Mouse (Mus musculus) embryonic facial prominence, embryonic 13.5 days (tissue): ENCODE measurements around the gene Tnfaip2. TPM values are rescaled to one million over a fixed set of nuclear protein-coding genes. Genes with fewer than 3 reads are reported as not detected.

ENCODE experiments used
- ATAC-seq: fragments of 200-750 bp; cut with Nextera tagmentation; 2 replicates; pipeline ENCODE4 v1.8.0; 2017; ENCODE audit warnings: low read depth; ENCODE audit not compliant: insufficient number of reproducible peaks, insufficient read depth, low FRiP score, low TSS enrichment
- H3K27ac ChIP-seq: fragments of 300-500 bp; sonication (generic); 2 replicates; pipeline ENCODE4 v1.5.1; 2015; ENCODE audit warnings: moderate library complexity, mild to moderate bottlenecking, inconsistent platforms
- H3K27me3 ChIP-seq: fragments of 300-500 bp; sonication (generic); 2 replicates; pipeline ENCODE4 v1.6.1; 2015; ENCODE audit warnings: mild to moderate bottlenecking, inconsistent platforms
- H3K36me3 ChIP-seq: fragments of 300-500 bp; sonication (generic); 2 replicates; pipeline ENCODE4 v1.6.1; 2015; ENCODE audit warnings: mild to moderate bottlenecking, inconsistent platforms
- H3K4me1 ChIP-seq: fragments of 300-500 bp; sonication (generic); 2 replicates; pipeline ENCODE4 v1.6.1; 2015; ENCODE audit warnings: inconsistent platforms
- H3K4me2 ChIP-seq: fragments of 300-500 bp; sonication (generic); 2 replicates; pipeline ENCODE4 v1.6.1; 2015; ENCODE audit warnings: moderate library complexity, mild to moderate bottlenecking, inconsistent platforms
- H3K4me3 ChIP-seq: fragments of 300-500 bp; sonication (generic); 2 replicates; pipeline ENCODE4 v1.5.1; 2015; ENCODE audit warnings: mild to moderate bottlenecking, inconsistent platforms
- H3K9ac ChIP-seq: fragments of 300-500 bp; sonication (generic); 2 replicates; pipeline ENCODE4 v1.6.1; 2015; ENCODE audit warnings: mild to moderate bottlenecking, inconsistent platforms
- H3K9me3 ChIP-seq: fragments of 300-500 bp; sonication (generic); 2 replicates; pipeline ENCODE4 v1.6.1; 2016; ENCODE audit warnings: inconsistent platforms
- WGBS: fragments of 180-500 bp; shearing (Covaris S2); methylation state at CpG from one replicate; pipeline ENCODE4 v1.1.7; 2015; ENCODE audit warnings: mixed read lengths; 5-methylcytosine and 5-hydroxymethylcytosine counted together
- polyA plus RNA-seq: library from polyadenylated mRNA; unstranded; fragments of >200 nt; fragmentation: Nextera tagmentation; extraction: Ambion mirVana; gene quantifications from 2 replicates; pipeline ENCODE4 v1.2.1, GENCODE M21; 2015

Tnfaip2 gene
- polyA plus RNA-seq, 1 experiment from 2014 or later: 10.6 TPM

DNA sequence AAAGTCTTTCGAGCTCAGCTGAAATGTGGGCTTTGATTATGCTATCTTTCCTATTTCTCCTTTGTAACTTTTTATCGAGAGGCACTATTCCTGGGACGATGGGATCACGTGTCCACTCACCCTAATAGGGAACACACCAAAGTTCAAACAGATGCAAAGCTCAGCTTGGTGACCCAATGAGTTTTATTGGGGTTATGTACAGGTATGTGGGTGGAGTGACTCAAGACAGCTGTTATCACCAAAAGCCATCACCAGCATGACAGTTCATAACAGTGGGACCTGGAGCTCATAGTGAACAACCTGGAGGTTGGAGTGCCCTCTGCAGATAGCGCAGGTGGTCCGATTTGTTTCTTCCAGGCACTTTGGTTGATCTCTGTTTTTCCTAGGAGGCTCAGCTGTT lies 3.4 kb upstream of the Tnfaip2 start:
- 82% methylated on average over 6 of the region's 6 CpGs for WGBS
- H3K9ac ChIP-seq: no peak overlapping the region
- H3K4me1 ChIP-seq: peaks cover 35% of the 10 kb centered on the region
- no peak for ATAC-seq
- H3K27me3 ChIP-seq: peaks cover 54% of the 10 kb centered on the region
- H3K27ac ChIP-seq: no peak overlapping the region
- H3K9me3 ChIP-seq: no peaks in the 10 kb centered on the region
- no peak overlapping the region for H3K4me2 ChIP-seq
- H3K36me3 ChIP-seq: no peaks in the 10 kb centered on the region
- H3K4me3 ChIP-seq: no peak overlapping the region

DNA sequence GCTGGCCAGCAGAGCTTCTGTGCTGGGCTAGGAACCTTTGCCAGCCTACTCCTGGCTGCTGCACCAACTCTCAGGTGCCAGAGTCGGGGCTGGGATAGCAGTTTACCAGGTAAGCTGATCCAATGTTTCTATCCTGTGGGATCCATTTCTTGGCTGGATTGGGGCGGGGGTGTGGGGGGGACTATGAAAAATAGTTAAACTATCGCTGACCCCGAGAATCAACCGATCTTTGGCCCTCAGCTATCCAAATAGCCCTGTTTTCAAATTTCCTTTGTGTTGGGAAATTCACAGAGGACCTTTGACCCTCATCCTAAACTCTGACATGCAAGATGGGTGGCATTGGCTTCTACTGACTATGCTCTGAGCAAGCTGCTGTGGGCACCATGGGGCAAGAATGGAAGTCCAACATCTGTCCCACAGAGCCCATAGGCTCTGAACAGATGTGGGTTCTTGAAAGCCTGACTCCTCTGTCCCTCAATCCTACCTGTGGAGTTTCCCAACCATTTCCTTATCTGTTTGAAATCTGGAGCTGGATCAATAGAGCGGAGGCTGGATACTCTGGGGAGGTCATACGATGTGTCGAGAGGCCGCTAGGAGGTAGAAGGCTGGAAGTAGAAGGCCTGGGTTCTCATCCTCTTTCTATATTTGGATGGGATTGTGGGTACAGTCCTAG lies 1.4 kb upstream of the Tnfaip2 start:
- H3K9ac ChIP-seq: no peak overlapping the region
- no peak overlapping the region for H3K4me2 ChIP-seq
- H3K4me3 ChIP-seq: no peak overlapping the region
- H3K27ac ChIP-seq: no peak overlapping the region
- H3K36me3 ChIP-seq: no peaks in the 10 kb centered on the region
- ATAC-seq: no peak
- 92% methylated on average over 9 of the region's 9 CpGs for WGBS
- peaks cover 45% of the 10 kb centered on the region for H3K4me1 ChIP-seq
- H3K27me3 ChIP-seq: peaks cover 74% of the 10 kb centered on the region
- no peaks in the 10 kb centered on the region for H3K9me3 ChIP-seq

DNA sequence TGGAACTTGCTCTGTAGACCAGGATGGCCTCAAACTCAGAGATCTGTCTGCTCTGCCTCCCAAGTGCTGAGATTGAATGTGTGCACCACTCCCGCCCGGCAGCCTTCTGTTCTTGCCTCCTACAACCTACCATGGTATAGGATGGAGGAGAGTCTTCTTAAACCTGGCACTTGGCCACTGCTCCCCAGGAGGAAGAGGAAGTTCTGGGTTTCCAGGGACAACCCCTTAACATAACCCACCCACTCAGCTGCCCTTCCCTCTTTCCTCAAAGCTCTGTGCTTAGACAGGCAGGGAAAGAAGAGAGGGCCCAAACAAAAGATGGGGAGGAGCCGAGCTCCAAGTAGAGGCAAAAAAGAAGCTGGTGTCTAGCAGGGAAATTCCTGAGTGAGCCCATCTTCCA lies 746 bp upstream of the Tnfaip2 start:
- Histone ChIP-seq H3K4me2 (peak overlapping the region; percentile 83; the same call in 1 of the 2 replicates), H3K9ac (no peak overlapping the region), H3K4me1 (peaks cover 48% of the 10 kb centered on the region), H3K36me3 (no peaks in the 10 kb centered on the region), H3K4me3 (no peak overlapping the region), H3K27ac (no peak overlapping the region), H3K27me3 (peaks cover 81% of the 10 kb centered on the region), H3K9me3 (no peaks in the 10 kb centered on the region)
- WGBS: 62% methylated on average over 3 of the region's 3 CpGs
- ATAC-seq: no peak

DNA sequence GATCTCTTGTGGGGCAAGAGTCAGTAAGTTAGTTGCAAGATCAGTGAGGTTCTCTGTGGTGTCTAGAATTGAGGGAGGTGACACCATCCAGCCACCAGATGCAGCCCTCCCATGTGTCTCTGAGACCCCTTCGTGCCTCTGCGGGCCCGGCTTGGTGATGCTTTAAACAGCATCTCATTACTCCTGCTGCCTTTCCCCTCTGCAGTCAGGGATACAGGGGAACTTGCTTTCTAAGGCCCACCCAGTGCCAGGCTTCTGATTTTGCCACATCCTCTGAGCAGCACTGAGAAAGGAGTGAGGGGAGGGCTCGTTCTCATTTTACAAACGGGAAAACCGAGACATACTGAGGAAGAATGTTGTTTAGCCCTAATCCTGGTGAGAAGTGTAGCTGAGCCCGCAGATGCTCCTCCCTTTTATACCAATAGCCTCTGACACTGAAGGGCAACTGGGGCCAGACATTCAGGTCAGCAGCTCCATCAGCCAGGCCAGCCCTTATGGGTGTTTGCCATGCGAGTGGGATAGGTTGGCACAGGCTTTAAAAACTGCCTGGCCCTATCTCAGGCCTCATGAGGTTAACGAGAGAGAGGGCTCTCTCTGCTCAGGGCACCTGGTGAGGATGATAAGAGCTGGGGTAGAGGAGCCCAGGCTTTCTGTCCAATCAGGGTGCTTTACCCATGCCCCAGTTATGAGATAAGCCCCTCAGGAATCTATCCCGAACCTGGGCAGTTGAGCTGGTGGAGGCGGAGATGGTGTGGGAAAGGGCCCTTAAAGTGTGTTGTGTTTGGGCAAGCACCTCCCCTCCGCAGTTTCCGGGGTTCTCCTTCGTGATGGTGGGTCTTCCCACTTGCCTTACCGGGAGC lies 972 bp downstream of the Tnfaip2 start:
- Histone ChIP-seq H3K36me3 (no peaks in the 10 kb centered on the region), H3K4me1 (peaks cover 55% of the 10 kb centered on the region), H3K4me2 (peak overlapping the region; percentile 83), H3K27ac (0 out of 2 replicates have a peak overlapping the region, but pooled peaks have one; percentile 7), H3K4me3 (peak overlapping the region; percentile 45), H3K27me3 (peaks cover 88% of the 10 kb centered on the region), H3K9ac (peak overlapping the region; percentile 51; the same call in 1 of the 2 replicates), H3K9me3 (no peaks in the 10 kb centered on the region)
- no peak for ATAC-seq
- 15% methylated on average over 15 of the region's 15 CpGs for WGBS

DNA sequence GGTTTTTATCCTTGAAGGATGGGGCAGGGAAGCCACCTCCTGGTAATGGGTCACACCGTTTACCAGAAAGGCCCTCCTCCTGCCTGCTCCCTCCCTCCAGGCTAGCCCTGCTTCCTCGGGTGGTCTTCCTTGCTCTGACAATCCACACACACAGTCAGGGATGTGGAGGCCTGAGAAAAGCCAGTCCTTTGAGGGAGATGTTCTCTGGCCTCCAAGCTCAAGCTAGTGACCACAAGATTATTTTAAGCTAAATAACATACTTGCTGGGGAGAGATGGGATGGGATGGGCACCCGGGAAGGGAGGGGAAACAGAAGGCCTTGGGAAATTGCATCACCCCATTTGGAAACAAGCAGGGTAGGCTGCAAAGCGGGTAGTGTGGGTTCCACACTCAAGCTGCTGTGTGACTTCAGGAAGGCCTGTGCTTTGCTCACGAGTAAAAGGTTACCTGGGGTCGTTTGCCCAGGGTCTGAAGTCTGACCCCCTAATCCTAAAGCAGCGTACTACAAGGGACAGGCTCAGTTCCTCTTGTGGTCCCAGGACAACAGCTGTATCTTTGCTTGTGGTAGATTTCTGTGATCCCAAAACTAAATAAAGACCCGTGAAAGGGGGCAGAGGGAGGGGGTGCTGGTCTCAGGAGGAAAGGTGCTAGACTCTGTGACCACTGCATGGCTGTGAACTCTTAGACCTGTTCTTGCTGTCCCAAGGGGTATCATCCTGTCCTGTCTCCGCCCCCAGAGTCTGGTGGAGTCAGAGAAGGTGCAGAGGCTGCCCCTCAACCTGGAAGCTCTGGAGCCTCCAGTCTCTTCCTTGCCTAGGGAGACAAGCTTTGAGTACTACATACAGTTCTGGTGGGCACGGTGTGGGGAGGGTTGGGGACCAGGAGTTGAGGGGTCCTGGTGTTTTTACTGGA lies 1.9 kb downstream of the Tnfaip2 start:
- Histone ChIP-seq H3K9me3 (no peaks in the 10 kb centered on the region), H3K4me2 (peak overlapping the region; percentile 5; the same call in 1 of the 2 replicates), H3K4me3 (no peak overlapping the region), H3K4me1 (peaks cover 64% of the 10 kb centered on the region), H3K27ac (0 out of 2 replicates have a peak overlapping the region, but pooled peaks have one; percentile 0), H3K27me3 (peaks cover 91% of the 10 kb centered on the region), H3K36me3 (no peaks in the 10 kb centered on the region), H3K9ac (no peak overlapping the region)
- ATAC-seq: no peak
- 26% methylated on average over 10 of the region's 10 CpGs for WGBS

DNA sequence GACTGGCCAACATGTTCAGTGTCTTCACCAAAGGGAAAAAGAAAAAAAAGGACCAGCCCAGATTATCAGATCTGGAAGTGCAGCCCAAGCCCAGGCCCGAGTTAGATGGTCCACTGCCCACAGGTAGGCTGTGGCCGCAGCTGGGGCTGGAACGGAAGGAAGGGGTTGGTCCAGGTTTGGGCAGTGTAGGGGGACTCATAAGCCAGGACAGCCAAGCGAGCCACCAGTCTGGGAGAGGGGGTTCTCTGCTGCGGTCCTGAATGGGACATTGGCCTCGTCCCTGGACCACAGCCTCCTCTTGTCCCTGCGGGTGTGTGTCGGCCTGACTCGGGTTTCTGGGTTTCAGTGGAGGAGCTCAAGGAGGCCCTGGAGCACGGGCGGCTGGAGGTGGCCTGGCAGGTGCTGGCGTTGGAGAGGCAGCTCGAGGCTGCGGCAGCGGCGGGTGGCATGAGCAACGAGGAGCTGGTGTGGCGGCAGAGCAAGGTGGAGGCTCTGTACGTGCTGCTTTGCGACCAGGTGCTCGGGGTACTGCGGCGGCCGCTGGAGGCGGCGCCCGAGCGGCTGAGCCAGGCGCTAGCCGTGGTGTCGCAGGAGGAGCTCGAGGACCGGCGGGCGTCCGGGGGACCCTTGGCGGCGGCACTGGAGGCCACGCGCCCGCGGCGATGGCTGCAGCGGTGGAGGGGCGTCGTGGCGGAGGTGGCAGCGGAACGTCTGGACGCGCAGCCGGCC lies 3.1 kb downstream of the Tnfaip2 start:
- peak overlapping the region; percentile 28; the same call in 1 of the 2 replicates for H3K9ac ChIP-seq
- no peaks in the 10 kb centered on the region for H3K9me3 ChIP-seq
- WGBS: 2% methylated on average over 50 of the region's 52 CpGs
- H3K4me2 ChIP-seq: peak overlapping the region; percentile 57
- no peak overlapping the region for H3K27ac ChIP-seq
- H3K4me3 ChIP-seq: peak overlapping the region; percentile 36
- H3K27me3 ChIP-seq: peaks cover 98% of the 10 kb centered on the region
- no peak for ATAC-seq
- H3K36me3 ChIP-seq: no peaks in the 10 kb centered on the region
- peaks cover 76% of the 10 kb centered on the region for H3K4me1 ChIP-seq

DNA sequence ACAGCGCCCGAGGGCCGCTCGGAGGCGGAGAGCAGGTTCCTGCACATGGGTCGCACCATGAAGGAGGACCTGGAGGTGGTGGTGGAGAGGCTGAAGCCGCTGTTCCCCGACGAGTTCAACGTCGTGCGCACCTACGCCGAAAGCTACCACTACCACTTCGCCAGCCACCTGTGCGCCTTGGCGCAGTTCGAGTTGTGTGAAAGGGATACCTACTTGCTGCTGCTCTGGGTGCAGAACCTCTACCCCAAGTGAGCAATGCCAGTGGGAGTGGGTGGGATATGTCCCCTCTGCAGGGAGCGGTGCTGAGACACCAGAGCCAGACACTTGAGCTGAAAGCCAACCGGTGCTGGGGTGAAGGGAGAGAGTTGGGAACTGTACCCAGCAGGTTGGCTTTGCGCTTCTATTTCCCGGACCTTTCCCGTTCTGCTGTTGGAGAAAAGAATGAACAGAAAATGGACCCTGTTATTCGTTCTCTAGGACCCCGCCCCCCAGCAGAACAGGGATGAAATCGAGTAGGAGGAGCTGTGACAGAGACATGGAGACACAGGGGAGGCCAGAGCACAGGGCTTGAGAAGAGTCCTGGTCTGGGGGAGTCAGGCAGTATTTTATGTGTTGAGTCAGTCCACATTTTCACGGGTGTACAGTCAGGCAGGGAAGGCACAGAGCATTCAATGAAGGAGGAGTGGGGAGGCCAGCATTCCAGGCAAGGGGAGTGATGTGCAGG lies 3.8 kb downstream of the Tnfaip2 start:
- Histone ChIP-seq H3K36me3 (no peaks in the 10 kb centered on the region), H3K4me2 (peak overlapping the region; percentile 57), H3K4me3 (peak overlapping the region; percentile 36), H3K9ac (peak overlapping the region; percentile 28; the same call in 1 of the 2 replicates), H3K9me3 (no peaks in the 10 kb centered on the region), H3K27ac (no peak overlapping the region), H3K27me3 (peaks cover 100% of the 10 kb centered on the region), H3K4me1 (peaks cover 82% of the 10 kb centered on the region)
- WGBS: 6% methylated on average over 27 of the region's 27 CpGs
- ATAC-seq: no peak

DNA sequence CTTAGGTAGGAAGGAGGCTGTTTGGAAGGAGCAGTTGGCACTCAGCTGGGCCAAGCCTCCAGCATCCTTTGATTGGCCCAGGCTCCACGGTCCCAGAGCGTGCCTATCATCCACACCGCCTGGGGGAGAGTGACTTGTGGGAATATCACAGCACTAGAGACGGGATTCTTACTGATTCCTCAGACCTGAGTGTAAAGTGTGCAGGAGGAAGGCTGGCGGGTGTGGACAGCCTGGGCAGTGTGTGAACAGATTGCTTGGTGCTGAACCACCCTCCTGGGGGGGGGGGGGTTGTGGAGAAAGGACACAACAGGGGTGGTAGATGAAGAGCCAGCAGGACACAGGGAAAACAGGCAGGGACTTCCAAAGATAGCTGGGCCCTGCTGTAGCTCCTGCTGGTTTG lies 4.5 kb downstream of the Tnfaip2 start:
- ATAC-seq: no peak
- peaks cover 80% of the 10 kb centered on the region for H3K4me1 ChIP-seq
- 31% methylated on average over 5 of the region's 5 CpGs for WGBS

DNA sequence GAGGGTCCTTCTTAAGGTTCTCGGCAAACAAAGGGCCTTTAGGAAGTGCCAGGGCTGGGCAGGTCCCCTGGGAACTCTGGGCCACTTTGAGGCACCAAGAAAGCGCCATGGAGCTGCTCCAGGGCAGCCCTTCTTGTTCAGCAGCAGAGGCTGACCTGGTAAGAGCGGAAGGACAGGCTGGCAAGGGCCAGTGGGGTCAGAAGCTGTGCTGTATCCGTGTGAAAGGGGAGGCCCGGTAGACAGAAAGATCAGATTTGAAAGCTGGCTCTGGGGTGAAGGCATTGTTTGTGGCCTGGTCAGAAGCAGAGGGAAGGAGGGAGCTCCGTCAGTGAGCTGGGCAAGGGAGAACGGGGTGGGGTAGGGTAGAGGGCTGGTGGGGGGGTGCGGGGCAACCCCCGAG lies 5.1 kb downstream of the Tnfaip2 start:
- WGBS: 14% methylated on average over 9 of the region's 9 CpGs
- no peak overlapping the region for H3K9ac ChIP-seq
- no peak for ATAC-seq
- H3K4me3 ChIP-seq: no peak overlapping the region
- peaks cover 100% of the 10 kb centered on the region for H3K27me3 ChIP-seq
- H3K27ac ChIP-seq: no peak overlapping the region
- 0 out of 2 replicates have a peak overlapping the region, but pooled peaks have one; percentile 3 for H3K4me2 ChIP-seq
- no peaks in the 10 kb centered on the region for H3K36me3 ChIP-seq
- H3K9me3 ChIP-seq: no peaks in the 10 kb centered on the region
- peaks cover 74% of the 10 kb centered on the region for H3K4me1 ChIP-seq

More for the DNA sequence above, 4.5 kb downstream of the Tnfaip2 start:
- Histone ChIP-seq H3K9ac (no peak overlapping the region), H3K9me3 (no peaks in the 10 kb centered on the region), H3K4me3 (no peak overlapping the region), H3K36me3 (no peaks in the 10 kb centered on the region), H3K27me3 (peaks cover 100% of the 10 kb centered on the region), H3K4me2 (peak overlapping the region; percentile 57; the same call in 1 of the 2 replicates), H3K27ac (no peak overlapping the region)
